In the genomic region with DNA sequence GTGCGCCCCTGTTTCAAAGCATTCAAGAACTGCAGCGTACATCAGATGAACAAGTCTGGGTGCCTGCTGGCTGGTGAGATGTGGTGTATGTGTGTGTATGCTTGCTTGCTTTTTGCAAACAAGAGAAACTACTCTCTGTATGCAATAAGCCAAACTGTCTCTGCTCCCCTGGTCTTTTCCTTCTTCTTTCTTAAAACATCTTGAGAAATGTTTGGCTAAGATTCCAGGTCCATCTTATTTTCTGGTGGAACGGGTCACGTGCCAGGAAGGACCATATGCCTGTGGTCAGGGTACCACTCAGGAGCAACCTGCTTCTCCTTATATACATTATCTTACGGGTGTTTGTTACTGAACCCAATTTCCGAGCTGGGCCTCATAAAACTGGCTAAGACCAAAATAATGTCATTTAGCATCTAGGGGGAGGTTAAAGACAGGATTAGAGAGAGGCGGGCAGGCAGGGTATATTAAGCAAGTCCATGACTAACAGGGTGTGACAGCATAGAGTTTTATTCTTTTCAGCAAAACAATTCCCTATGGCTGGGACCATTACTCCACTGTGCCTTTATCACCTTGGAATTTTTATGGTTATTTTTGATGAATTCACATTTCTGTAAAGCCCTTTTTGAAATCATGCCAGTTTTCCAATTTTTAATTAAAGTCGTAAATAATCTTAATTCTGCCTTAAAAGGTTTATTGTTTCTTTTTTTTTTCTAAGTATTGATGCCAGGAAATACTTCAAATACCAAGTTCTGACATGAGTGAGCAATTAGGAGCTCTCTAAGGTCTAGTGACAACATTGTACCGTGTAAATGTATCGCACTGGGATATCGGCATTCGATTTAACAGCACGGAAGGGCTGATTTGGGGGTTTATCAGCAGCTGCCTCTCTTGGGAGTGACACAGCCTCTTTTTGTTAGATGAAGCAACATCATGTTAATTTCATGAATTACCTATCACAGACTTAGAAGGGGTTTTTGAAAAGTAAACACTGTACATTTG, we compare ENCODE assay signal across 12 mouse cellular contexts.
A peak's percentile ranks its signal among the peaks of the same experiment; 100 is the strongest.
DNase-seq lines count a peak whose midpoint lies in the region; ATAC-seq lines count a peak whose summit lies in the region.
"Had no signal": no experiment of that assay in that cellular context is flagged by ENCODE, and none has a peak within 500 bp of the region (broad histone marks: within the 10 kb centered on the region; RNA-seq: fewer than 3 reads in every experiment).

No protein-coding gene starts in this region.

- no peaks in the 10 kb centered on the region for H3K27me3 ChIP-seq in hindbrain, embryonic 15.5 days
- no peaks in the 10 kb centered on the region for H3K27me3 ChIP-seq in hindbrain, embryonic 11.5 days (ENCODE audit: control insufficient read depth, insufficient read depth, low read length)
- H3K27me3 ChIP-seq in embryonic facial prominence, embryonic 14.5 days (replicated peaks; ENCODE audit: control insufficient read depth, insufficient read depth, low read length), result no peaks in the 10 kb centered on the region
- H3K27me3 ChIP-seq: heart, embryonic 13.5 days; liver, embryonic 13.5 days had no signal

- no peaks in the 10 kb centered on the region for H3K36me3 ChIP-seq in hindbrain, embryonic 15.5 days
- H3K36me3 ChIP-seq in hindbrain, embryonic 11.5 days (ENCODE audit: control insufficient read depth, insufficient read depth, low read length), result no peaks in the 10 kb centered on the region
- no peaks in the 10 kb centered on the region for H3K36me3 ChIP-seq in embryonic facial prominence, embryonic 14.5 days (ENCODE audit: control insufficient read depth, insufficient read depth, low read length)
- H3K36me3 ChIP-seq: heart, embryonic 13.5 days; liver, embryonic 13.5 days had no signal

- WGBS in hindbrain, embryonic 15.5 days, result 54% methylated on average over 13 of the region's 13 CpGs
- 71% methylated on average over 13 of the region's 13 CpGs for WGBS in hindbrain, embryonic 11.5 days
- 52% methylated on average over 13 of the region's 13 CpGs for WGBS in embryonic facial prominence, embryonic 14.5 days

- H3K4me3 ChIP-seq in hindbrain, embryonic 15.5 days, result no peak overlapping the region
- no peak overlapping the region for H3K4me3 ChIP-seq in hindbrain, embryonic 11.5 days (ENCODE audit: low read depth, low read length)
- H3K4me3 ChIP-seq in embryonic facial prominence, embryonic 14.5 days (ENCODE audit: low read depth, low read length), result no peak overlapping the region
- H3K4me3 ChIP-seq: heart, embryonic 13.5 days; liver, embryonic 13.5 days had no signal

- no peak overlapping the region for H3K9ac ChIP-seq in hindbrain, embryonic 15.5 days
- H3K9ac ChIP-seq in hindbrain, embryonic 11.5 days (ENCODE audit: low read depth, low read length), result no peak overlapping the region
- no peak overlapping the region for H3K9ac ChIP-seq in embryonic facial prominence, embryonic 14.5 days (ENCODE audit: low read depth, low read length)
- H3K9ac ChIP-seq: heart, embryonic 13.5 days; liver, embryonic 13.5 days had no signal

- H3K27ac ChIP-seq in hindbrain, embryonic 15.5 days (replicated peaks), result 0 out of 2 replicates have a peak overlapping the region, but pooled peaks have one; percentile 11
- no peak overlapping the region for H3K27ac ChIP-seq in hindbrain, embryonic 11.5 days (ENCODE audit: low read depth, low read length)
- H3K27ac ChIP-seq in embryonic facial prominence, embryonic 14.5 days (replicated peaks; ENCODE audit: low read depth, low read length), result no peak overlapping the region
- H3K27ac ChIP-seq: heart, embryonic 13.5 days; liver, embryonic 13.5 days had no signal

- no peaks in the 10 kb centered on the region for H3K9me3 ChIP-seq in hindbrain, embryonic 15.5 days
- no peaks in the 10 kb centered on the region for H3K9me3 ChIP-seq in hindbrain, embryonic 11.5 days (ENCODE audit: control insufficient read depth, low read length)
- H3K9me3 ChIP-seq in embryonic facial prominence, embryonic 14.5 days (ENCODE audit: control insufficient read depth, low read length), result no peaks in the 10 kb centered on the region
- H3K9me3 ChIP-seq: heart, embryonic 13.5 days; liver, embryonic 13.5 days had no signal

- DNase-seq in hindbrain, embryonic 11.5 days (ENCODE audit: low spot score), result no peak
- DNase-seq in Muller cell, postnatal 12 days (ENCODE audit: inconsistent ontology term), result peak; percentile 83
- DNase-seq in embryonic facial prominence, embryonic 14.5 days (ENCODE audit: low spot score), result no peak
- peak; percentile 27 for DNase-seq in mesoderm, embryonic 11.5 days (ENCODE audit: low read depth, low spot score)
- DNase-seq in yolk sac, embryonic 10.5 days (ENCODE audit: low spot score), result no peak
- DNase-seq in adrenal gland, postnatal 14 days, result no peak
- DNase-seq: cerebellum, adult 8-10 months; kidney, adult 9 months; liver, embryonic 13.5 days; right cerebral cortex, postnatal 4 days had no signal

- peaks cover 15% of the 10 kb centered on the region for H3K4me1 ChIP-seq in hindbrain, embryonic 15.5 days (replicated peaks)
- H3K4me1 ChIP-seq in hindbrain, embryonic 11.5 days (replicated peaks; ENCODE audit: control insufficient read depth, insufficient read depth, low read length), result no peaks in the 10 kb centered on the region; the same call in 1 of the 2 replicates
- peaks cover 7% of the 10 kb centered on the region; the same call in 1 of the 2 replicates for H3K4me1 ChIP-seq in embryonic facial prominence, embryonic 14.5 days (ENCODE audit: control insufficient read depth, insufficient read depth, low read length)
- H3K4me1 ChIP-seq: heart, embryonic 13.5 days; liver, embryonic 13.5 days had no signal

- no peak overlapping the region for H3K4me2 ChIP-seq in hindbrain, embryonic 15.5 days
- no peak overlapping the region for H3K4me2 ChIP-seq in hindbrain, embryonic 11.5 days (replicated peaks; ENCODE audit: low read depth, low read length)
- H3K4me2 ChIP-seq in embryonic facial prominence, embryonic 14.5 days (ENCODE audit: low read depth, low read length), result no peak overlapping the region
- H3K4me2 ChIP-seq: heart, embryonic 13.5 days; liver, embryonic 13.5 days had no signal

- no peak for ATAC-seq in hindbrain, embryonic 15.5 days (ENCODE audit: low FRiP score, low read depth)
- no peak for ATAC-seq in hindbrain, embryonic 11.5 days (ENCODE audit: low FRiP score)
- peak; percentile 76; the same call in 1 of the 2 replicates for ATAC-seq in embryonic facial prominence, embryonic 14.5 days (ENCODE audit: low read depth)

Comparison
In these comparisons a context has a peak if more than half of its experiments do, and no peak if none do; other contexts are left out.
1. DNase-seq: peak in Muller cell, postnatal 12 days (single experiment) and mesoderm, embryonic 11.5 days (single experiment); none in hindbrain, embryonic 11.5 days (single experiment), embryonic facial prominence, embryonic 14.5 days (single experiment), yolk sac, embryonic 10.5 days (single experiment) and adrenal gland, postnatal 14 days (single experiment).